Mouse (Mus musculus) lung, postnatal 0 days (tissue): ENCODE results near the gene Afdn. TPM values are rescaled to one million over a fixed set of nuclear protein-coding genes. Genes with fewer than 3 reads are reported as not detected.
"Not testable (repeated sequence)": the region's sequence is repeated elsewhere in the genome, so short reads cannot be mapped to it uniquely, and the experiment has no call there.

Experiments used
- ATAC-seq: fragments of 200-750 bp; cut with Nextera tagmentation; 2 replicates; pipeline ENCODE4 v1.8.0; 2017; ENCODE audit warnings: moderate library complexity
- DNase-seq: peaks from one replicate; pipeline ENCODE4 v3.0.0-alpha.2; 2016; ENCODE audit warnings: low spot score
- H3K27ac ChIP-seq: fragments of 300-500 bp; sonication (generic); 2 replicates; pipeline ENCODE4 v1.5.1; 2014; ENCODE audit warnings: antibody characterized with exemption, mild to moderate bottlenecking, low read length, mixed read lengths
- H3K27me3 ChIP-seq: fragments of 300-500 bp; sonication (generic); replicated peaks from 2 replicates; pipeline ENCODE4 v1.6.1; 2014; ENCODE audit warnings: low read length, mixed read lengths; ENCODE audit not compliant: insufficient read depth
- H3K36me3 ChIP-seq: fragments of 300-500 bp; sonication (generic); 2 replicates; pipeline ENCODE4 v1.6.1; 2014; ENCODE audit warnings: low read length, mixed read lengths; ENCODE audit not compliant: insufficient read depth
- H3K4me1 ChIP-seq: fragments of 300-500 bp; sonication (generic); 2 replicates; pipeline ENCODE4 v1.6.1; 2014; ENCODE audit warnings: antibody characterized with exemption, low read depth, low read length, mixed read lengths; ENCODE audit not compliant: insufficient read depth
- H3K4me2 ChIP-seq: fragments of 300-500 bp; sonication (generic); replicated peaks from 2 replicates; pipeline ENCODE4 v1.6.1; 2014; ENCODE audit warnings: low read depth, mild to moderate bottlenecking, low read length, moderate library complexity, mixed read lengths
- H3K4me3 ChIP-seq: fragments of 300-500 bp; sonication (generic); 2 replicates; pipeline ENCODE4 v1.5.1; 2014; ENCODE audit warnings: low read depth, low read length
- H3K9ac ChIP-seq: fragments of 300-500 bp; sonication (generic); replicated peaks from 2 replicates; pipeline ENCODE4 v1.6.1; 2014; ENCODE audit warnings: low read depth, mild to moderate bottlenecking
- H3K9me3 ChIP-seq: fragments of 300-500 bp; sonication (generic); 2 replicates; pipeline ENCODE4 v1.6.1; 2016; ENCODE audit warnings: low read length, mixed read lengths
- CTCF ChIP-seq: IDR thresholded peaks from 2 replicates; pipeline ENCODE4 v1.5.1; 2016; ENCODE audit warnings: antibody characterized with exemption, mild to moderate bottlenecking
- EP300 ChIP-seq: IDR thresholded peaks from 2 replicates; pipeline ENCODE4 v1.6.1; 2016; ENCODE audit warnings: antibody characterized with exemption, mild to moderate bottlenecking, control low read depth
- WGBS: fragments of 180-500 bp; shearing (Covaris S2); extraction: QIAGEN DNeasy Blood & Tissue Kit; methylation state at CpG from one replicate; pipeline ENCODE4 v1.1.7; 2014; 5-methylcytosine and 5-hydroxymethylcytosine counted together
- polyA plus RNA-seq: library from polyadenylated mRNA; unstranded; fragments of >200 nt; fragmentation: Nextera tagmentation; extraction: Ambion mirVana; gene quantifications from 2 replicates; pipeline ENCODE4 v1.2.1, GENCODE M21; 2015

Gene Afdn
- polyA plus RNA-seq, 1 experiment from 2014 or later: 148 TPM

DNA sequence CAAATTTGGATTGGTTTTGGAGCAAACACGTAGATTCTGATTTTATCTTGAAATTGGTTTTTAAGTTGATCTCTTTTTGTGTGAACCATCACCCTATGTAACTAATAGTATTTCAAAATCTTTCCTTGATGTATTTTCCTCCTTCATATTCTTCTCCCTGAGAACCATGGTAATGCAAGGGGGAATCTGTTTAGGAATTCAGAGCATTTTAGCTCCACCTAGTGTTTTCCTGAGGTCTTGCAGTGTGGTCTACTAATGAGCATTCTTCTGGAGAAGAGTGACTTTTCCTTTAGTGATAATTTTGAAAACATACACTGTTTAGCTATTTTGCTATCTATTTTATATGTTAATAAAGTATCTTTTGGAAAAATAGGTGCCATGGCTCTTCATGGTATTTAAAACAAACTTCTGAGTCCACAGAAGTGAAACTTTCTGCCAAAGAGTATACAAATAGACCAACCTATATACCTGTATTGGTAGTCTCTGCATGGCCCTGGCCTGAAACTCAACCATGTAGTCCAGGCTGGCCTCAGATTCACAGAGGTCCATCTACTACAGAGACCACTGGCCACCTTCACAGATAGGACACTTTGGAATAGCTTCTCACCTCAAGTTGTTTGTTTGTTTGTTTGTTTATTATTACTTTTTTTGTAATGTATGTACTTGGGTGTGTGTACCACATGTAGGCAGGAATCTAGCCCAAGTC is 70.5 kb downstream of the Afdn start:
- no peaks in the 10 kb centered on the region for H3K4me1 ChIP-seq
- TF ChIP-seq EP300 (peak; percentile 23; the same call in 1 of the 2 replicates), CTCF (peak; percentile 90)
- no peak overlapping the region for H3K27ac ChIP-seq
- H3K9ac ChIP-seq: no peak overlapping the region
- H3K36me3 ChIP-seq: peaks cover 28% of the 10 kb centered on the region
- H3K27me3 ChIP-seq: no peaks in the 10 kb centered on the region
- ATAC-seq (no peak), DNase-seq (peak; percentile 81)
- H3K4me3 ChIP-seq: no peak overlapping the region
- no peak overlapping the region for H3K4me2 ChIP-seq
- WGBS: 85% methylated on average over 1 of the region's 1 CpGs
- H3K9me3 ChIP-seq: no peaks in the 10 kb centered on the region

DNA sequence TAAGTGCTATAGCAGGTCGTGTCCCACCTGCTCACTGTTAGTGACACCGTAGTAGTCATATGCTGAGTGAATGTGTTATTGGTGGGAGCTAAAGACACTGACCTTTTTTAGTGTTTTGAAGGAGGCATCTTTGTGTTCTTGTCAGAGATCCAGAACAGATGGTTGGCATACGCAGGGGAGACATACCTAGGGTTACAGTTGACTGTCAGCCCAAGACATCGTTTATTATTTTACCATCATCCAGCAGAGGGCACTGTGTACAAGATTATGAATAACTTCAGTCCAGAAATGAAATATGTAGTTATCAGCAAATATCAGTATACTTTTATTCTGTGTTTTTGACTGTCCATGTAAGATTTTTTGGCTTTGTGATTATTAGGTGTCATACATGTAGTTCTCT is 75.5 kb downstream of the Afdn start:
- H3K4me1 ChIP-seq: no peaks in the 10 kb centered on the region
- TF ChIP-seq CTCF (peak; percentile 68), EP300 (no peak)
- ATAC-seq (no peak), DNase-seq (peak; percentile 54)
- no peak overlapping the region for H3K4me2 ChIP-seq
- no peak overlapping the region for H3K27ac ChIP-seq
- H3K9me3 ChIP-seq: no peaks in the 10 kb centered on the region
- H3K36me3 ChIP-seq: peaks cover 24% of the 10 kb centered on the region
- no peaks in the 10 kb centered on the region for H3K27me3 ChIP-seq
- 77% methylated on average over 4 of the region's 4 CpGs for WGBS
- no peak overlapping the region for H3K4me3 ChIP-seq
- H3K9ac ChIP-seq: no peak overlapping the region

DNA sequence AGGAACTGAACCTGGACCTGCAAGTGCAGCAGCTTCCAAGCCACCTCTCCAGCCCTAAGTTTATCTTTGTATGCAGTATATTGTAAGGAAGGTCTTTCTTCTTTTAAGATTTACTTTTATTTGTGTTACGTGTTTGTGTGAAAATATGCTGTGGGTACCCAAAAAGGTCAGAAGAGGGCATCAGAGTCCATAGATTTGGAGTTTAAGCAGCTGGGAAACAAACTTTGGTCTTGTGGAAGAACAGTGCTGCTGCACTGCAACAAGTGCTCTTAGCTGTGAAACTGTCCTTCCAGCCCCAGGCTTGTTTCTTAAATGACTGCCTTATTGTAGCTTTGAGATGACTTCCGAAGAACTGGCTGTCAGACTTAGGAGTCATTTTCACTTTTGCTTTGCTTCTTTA is 89.8 kb downstream of the Afdn start:
- ATAC-seq (no peak), DNase-seq (peak; percentile 24)
- Histone ChIP-seq H3K4me1 (no peaks in the 10 kb centered on the region), H3K9ac (no peak overlapping the region), H3K27ac (no peak overlapping the region), H3K4me2 (no peak overlapping the region), H3K36me3 (peaks cover 14% of the 10 kb centered on the region; the same call in 1 of the 2 replicates), H3K4me3 (no peak overlapping the region), H3K27me3 (no peaks in the 10 kb centered on the region), H3K9me3 (no peaks in the 10 kb centered on the region)
- TF ChIP-seq CTCF (peak; percentile 47), EP300 (no peak)
- 88% methylated on average over 2 of the region's 2 CpGs for WGBS

DNA sequence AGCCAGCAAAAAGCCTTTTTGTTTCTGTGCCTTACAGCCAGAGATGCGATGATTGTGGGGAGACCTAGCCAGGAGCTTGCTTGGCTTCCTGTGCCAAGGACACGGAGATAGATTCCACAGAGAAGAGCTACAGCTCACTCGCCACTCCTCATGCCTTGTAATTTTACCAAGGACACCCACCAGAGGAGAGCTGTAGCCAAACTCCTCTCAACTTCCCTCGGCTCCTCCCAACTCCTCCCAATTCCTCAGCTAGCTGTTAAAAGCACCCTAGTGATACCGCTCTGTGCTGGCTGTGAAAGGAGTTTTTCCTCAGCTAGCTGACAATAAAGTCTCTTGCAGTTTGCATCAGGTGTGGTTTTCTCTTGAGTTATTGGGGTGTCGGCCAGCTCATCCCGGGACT is 93.5 kb downstream of the Afdn start:
- DNase-seq, H3K27ac ChIP-seq, H3K9ac ChIP-seq, H3K4me1 ChIP-seq, H3K4me2 ChIP-seq, H3K4me3 ChIP-seq, H3K9me3 ChIP-seq, ATAC-seq, H3K27me3 ChIP-seq: not testable (repeated sequence)
- 87% methylated on average over 7 of the region's 7 CpGs for WGBS
- H3K36me3 ChIP-seq: peaks cover 16% of the 10 kb centered on the region; the same call in 1 of the 2 replicates

DNA sequence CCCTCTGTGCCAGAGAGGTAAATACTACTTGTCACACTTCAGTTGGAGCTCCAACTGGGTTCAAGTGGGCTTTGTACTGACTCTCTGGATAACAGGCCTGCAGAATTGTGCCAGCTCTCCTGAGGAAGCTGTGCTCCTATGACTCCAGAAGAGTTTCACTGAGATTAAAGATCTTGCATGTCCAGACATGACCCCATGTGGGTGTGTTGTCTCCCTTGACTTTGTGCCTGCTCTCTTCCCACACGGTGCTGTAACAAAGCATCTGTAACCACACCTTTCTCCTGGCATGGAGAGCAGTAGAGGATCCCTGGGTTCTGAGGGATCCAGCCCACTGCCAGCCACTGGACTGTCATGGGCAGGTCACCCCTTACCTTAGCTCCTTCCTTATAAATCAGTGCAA is 95.1 kb downstream of the Afdn start:
- Histone ChIP-seq H3K4me3 (no peak overlapping the region), H3K27ac (no peak overlapping the region), H3K9ac (no peak overlapping the region), H3K36me3 (peaks cover 14% of the 10 kb centered on the region; the same call in 1 of the 2 replicates), H3K27me3 (no peaks in the 10 kb centered on the region), H3K9me3 (no peaks in the 10 kb centered on the region), H3K4me1 (no peaks in the 10 kb centered on the region), H3K4me2 (no peak overlapping the region)
- no peak for DNase-seq
- WGBS: 68% methylated on average over 1 of the region's 1 CpGs
- TF ChIP-seq EP300 (no peak), CTCF (no peak)
- ATAC-seq: no peak

DNA sequence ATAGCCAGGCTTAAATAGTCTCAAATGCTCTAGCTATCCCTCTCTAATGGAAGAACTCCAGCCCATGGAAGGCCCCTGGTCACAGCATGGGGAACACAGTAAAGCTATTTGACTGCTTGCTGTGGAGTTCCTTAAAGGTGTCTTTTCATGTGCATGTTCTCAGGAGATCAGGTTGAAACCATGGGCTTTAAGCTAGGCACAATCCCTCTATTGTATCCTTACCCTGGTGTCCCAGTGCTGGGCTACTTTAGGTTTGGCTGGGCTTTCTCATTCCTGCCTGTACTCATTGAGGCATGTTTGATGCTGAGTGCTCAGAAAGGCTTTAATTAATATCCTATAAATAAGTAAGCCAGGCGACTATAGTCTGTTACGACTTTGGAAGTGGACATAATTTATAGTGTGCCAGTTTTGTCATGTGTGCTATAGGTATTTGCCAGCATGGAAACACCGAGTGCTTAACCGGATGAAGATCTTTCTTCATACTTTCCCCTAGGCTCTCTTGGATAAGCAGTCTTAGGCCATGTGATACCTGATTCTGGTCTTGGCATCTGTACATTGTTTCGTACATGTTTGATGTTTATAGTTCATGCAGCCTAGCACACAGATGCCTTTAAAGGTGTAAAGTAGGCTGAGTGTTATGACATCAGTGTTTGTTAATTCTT is 96.2 kb downstream of the Afdn start:
- 87% methylated on average over 5 of the region's 5 CpGs for WGBS
- TF ChIP-seq CTCF: no peak
- TF ChIP-seq EP300: no peak
- H3K4me3 ChIP-seq: no peak overlapping the region

More for the DNA sequence above, 96.2 kb downstream of the Afdn start:
- Histone ChIP-seq H3K27ac (no peak overlapping the region), H3K4me2 (no peak overlapping the region), H3K4me1 (no peaks in the 10 kb centered on the region), H3K9me3 (no peaks in the 10 kb centered on the region), H3K27me3 (no peaks in the 10 kb centered on the region), H3K36me3 (peaks cover 15% of the 10 kb centered on the region; the same call in 1 of the 2 replicates), H3K9ac (no peak overlapping the region)
- no peak for DNase-seq
- no peak for ATAC-seq
